Mouse (Mus musculus) NIH3T3 (cell line): Measurements from ENCODE around the gene Rasgef1b.
A peak's percentile ranks its signal among the peaks of the same experiment; 100 is the strongest.

ENCODE experiments used
- DNase-seq: peaks from one replicate; pipeline ENCODE4 v3.0.0-alpha.2; 2012; ENCODE audit warnings: low read depth

Rasgef1b gene

GRCm38 (mm10) chr5:99495354-99496156 lies 233.3 kb downstream of the Rasgef1b start:
- no peak for DNase-seq

- DNase-seq: no peak
These were observed 235.0 kb downstream of the Rasgef1b start for GRCm38 (mm10) chr5:99493861-99494260.

DNA sequence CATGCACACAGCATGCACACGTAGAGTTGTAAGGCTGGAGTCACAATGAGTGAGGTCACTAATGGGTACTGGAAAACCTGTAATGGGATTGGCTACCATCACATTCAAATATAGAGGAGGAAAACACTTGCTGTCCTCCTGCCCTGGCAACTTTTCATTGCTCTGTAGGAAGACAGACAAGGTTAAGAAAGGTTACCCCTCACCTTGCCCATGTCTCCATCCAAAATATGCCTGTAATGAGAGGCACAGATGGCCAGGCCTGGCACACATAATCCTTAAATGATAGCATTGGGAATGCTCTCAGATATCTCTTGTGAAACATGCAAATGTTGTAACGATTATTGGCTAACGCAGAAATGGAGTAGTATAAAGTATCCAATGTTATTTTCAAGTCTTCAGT lies 235.8 kb downstream of the Rasgef1b start:
- no peak for DNase-seq

GRCm38 (mm10) chr5:99488479-99489158 lies 240.2 kb downstream of the Rasgef1b start:
- DNase-seq: no peak

DNA sequence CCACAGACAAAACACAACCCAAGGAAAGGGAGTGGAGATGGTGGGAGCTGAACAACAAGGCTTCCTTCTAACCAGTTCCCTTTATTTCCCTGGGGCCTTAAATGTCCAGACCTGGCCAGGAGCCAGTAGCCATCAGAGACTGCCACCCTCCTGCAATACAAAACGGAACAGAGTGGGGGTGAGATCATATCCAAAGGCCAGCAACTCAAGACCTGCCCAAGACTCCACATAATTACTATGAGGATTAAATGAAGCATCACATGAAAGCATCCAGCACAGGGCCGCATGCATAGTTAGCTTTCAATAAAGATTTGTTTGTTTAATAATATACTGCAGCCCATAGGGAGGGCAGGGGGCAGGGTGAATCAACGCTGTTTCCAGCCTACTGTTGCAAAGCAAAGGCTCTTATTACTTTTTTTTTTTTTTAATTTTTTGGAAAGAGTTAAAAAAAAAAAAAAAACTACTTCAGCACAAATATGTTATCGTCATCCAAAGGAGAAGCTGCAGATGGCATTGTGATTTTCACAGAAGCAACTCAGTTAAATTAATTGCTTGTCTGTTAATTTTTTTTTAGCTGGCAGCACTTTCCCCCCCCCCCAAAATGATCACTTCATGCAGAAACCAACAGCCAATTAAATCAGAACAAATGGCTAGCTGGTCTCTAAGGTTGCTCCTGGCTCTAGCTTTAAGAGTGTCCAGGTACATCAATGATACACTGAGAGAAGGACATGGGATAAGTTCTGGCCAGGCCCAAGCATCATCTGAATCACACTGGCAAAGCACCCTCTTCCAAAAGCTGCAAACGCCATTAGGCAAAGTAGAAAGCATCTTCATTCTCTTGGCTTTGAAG lies 241.6 kb downstream of the Rasgef1b start:
- no peak for DNase-seq

- no peak for DNase-seq
These were observed 245.7 kb downstream of the Rasgef1b start for GRCm38 (mm10) chr5:99483162-99483561.

DNA sequence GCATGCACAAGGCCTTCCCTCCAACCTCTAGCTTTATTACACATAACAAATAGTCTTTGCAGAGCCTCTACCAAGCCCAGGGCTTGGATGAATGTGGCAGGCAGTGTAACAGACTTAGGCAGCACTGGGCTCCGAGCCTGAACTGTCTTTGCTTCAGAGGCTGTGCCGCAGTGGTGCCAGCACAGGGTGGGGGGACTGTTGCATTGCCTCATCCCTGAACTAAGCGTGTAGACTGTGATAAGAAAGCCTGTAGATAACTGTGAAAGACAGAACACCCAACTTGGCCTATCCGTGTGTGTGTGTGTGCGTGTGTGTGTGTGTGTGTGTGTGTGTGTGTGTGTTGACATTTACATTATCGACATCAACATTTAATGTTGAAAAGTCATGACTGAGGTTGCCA lies 246.3 kb downstream of the Rasgef1b start:
- DNase-seq: peak; percentile 42

GRCm38 (mm10) chr5:99482016-99482415 lies 246.8 kb downstream of the Rasgef1b start:
- DNase-seq: peak; percentile 52

DNA sequence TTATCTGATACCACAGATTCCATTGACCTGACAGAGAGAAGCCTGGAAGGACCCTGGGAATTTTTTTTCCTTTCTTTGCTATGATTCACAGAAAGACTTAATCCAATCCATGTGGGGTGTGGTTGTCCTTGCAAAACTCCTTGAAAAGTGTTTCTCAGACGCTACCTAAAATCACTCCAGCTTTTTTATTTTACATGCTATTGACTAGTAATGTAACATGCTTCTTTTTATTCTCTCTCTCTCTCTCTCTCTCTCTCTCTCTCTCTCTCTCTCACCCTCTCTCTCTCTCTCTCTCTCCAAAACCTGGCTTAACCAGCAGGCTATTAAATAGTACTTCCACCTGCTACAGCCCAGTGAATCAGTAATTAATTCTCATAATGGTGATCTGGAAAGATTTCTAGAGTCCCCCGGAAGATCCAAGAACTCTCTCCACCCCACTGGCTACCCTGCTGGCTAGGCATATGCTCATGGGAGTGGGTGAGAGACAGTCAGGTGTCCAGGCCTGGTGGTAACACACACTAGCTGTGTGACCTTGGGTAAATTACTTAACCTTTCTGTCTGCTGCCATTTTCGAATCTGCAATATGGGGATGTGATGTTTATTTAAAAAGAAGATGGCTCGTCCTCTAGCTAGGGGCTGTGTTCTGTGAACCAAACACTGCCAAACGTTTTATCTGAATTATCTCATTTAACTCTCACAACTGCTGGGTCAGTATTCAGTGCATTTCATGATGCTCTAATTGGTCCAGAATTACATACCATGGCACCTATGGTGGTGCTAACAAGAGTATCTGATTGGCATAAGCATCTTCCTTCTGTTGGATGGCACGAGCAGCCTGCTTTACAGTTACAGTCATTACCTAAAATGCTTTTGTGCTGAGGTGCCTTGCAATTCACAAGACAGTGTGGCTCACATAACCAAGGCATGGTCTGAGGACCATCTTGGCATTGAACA lies 248.5 kb downstream of the Rasgef1b start:
- no peak for DNase-seq

- peak; percentile 79 for DNase-seq
These were observed 249.4 kb downstream of the Rasgef1b start for GRCm38 (mm10) chr5:99479263-99480077.

DNA sequence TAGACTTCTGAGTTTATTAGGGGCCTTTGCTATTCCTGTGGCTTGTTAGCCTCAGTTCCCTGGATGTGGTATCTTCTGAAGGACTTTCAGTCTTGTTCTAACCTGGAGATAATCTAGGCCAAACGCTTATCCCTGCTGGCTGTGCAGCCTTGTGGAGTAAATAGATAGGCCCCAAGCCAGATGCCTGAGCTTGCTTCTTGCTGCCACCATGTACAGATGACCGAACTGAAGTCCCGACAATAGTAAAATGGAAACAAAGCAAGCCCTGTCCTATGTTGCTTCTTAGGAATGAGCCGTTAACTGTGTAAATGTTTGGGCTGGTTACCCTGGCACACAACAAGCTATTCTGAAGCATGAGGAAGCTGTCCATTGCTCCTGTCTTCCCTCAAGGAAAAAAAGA lies 250.1 kb downstream of the Rasgef1b start:
- DNase-seq: no peak

GRCm38 (mm10) chr5:99477420-99477815 lies 251.4 kb downstream of the Rasgef1b start:
- DNase-seq: no peak

GRCm38 (mm10) chr5:99476640-99477419 lies 252.0 kb downstream of the Rasgef1b start:
- no peak for DNase-seq

DNA sequence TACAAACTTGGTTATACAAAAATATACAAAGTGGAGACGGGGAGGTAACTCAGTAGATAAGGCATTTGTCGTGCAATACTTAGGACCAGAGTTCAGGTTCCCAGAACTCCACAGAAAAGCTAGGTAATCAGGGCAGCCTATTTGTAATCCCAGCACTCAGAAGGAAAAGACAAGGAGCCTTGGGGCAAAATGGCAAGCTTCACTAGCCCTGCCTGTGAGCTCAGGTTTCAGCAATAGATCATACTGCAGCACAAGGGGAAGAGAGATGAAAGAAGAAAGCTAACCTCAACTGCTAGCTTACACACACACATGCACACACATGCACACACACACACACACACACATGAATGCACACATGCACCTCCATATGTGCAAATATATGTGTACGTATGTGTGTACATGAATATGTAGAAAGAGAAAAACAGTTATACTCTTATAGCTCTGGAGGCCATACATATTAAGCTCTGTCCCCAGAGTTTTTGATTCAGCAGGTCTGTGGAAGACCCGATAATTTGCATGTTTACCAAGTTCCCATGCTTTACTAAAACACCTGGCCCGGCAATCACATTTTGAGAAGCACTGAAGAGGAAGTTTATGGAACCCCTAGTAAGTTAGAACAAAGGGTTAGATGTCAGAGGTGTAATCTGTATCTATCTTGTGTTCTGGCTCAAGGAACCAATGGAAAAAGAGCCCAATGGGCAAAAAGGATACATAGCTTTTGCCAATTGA lies 256.1 kb downstream of the Rasgef1b start:
- DNase-seq: peak; percentile 20

- no peak for DNase-seq
These were observed 257.1 kb downstream of the Rasgef1b start for GRCm38 (mm10) chr5:99471790-99472189.

DNA sequence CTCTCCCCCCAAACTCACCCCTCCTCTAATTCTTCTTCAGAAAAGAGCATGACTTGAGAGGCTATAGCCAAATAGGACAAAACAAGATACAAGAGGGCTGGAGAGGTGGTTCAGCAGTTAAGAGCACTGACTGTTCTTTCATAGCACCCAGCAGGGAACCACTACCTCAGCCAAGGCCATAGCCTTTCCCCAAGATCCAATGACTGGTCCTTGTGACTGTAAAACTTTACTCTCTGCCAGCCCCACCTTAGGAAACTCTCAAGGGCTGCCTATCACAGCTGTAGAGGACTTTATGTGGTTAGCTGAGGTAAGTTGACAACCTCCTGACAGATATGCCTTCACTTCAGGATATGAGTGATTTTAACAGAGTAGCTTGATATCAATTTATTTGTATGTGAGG lies 258.3 kb downstream of the Rasgef1b start:
- no peak for DNase-seq

- DNase-seq: no peak
These were observed 269.9 kb downstream of the Rasgef1b start for GRCm38 (mm10) chr5:99459007-99459406.

GRCm38 (mm10) chr5:99457291-99457690 lies 271.6 kb downstream of the Rasgef1b start:
- DNase-seq: no peak

DNA sequence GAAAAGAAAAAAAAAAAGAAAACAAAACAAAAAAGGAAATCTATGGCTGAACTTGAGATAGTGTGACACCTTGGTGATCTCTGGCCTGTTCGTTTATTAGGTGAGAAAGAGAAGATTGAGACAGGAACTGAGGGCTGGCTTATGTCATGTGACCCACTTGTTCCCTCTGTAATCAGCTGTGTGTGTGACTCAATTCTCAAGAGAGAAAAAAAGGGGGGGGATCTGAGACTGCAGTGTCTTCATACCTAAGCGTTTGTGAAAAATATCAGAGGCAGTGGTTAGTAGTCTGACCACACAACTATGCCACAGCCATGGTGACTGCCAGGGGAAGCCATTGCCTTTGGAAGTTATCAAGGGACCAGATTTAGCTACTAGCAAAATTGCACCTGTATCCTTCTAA lies 276.9 kb downstream of the Rasgef1b start:
- no peak for DNase-seq
